Mouse (Mus musculus) liver, adult 2 months (tissue): ENCODE results near the gene Tnip2.

ENCODE experiments used
- CTCF ChIP-seq: fragments of 200-500 bp; IDR thresholded peaks from 2 replicates; pipeline ENCODE4 v1.5.1; 2011; ENCODE audit warnings: low read depth, low read length, control low read depth
- POLR2A ChIP-seq: fragments of 200-500 bp; IDR thresholded peaks from 2 replicates; pipeline ENCODE4 v1.6.1; 2011; ENCODE audit warnings: low read length, control low read depth; ENCODE audit not compliant: insufficient read depth; ENCODE audit errors: extremely low read depth

GRCm38 (mm10) chr5:34496745-34497144 lies 17.0 kb downstream of the Tnip2 start:
- TF ChIP-seq CTCF (no peak), POLR2A (no peak)
